Mouse (Mus musculus) liver, embryonic 12.5 days (tissue): ENCODE data around the gene Fndc7. TPM values are rescaled to one million over a fixed set of nuclear protein-coding genes. Genes with fewer than 3 reads are reported as not detected.

ENCODE experiments used
- ATAC-seq: fragments of 200-750 bp; cut with Nextera tagmentation; 2 replicates; pipeline ENCODE4 v1.8.0; 2017; ENCODE audit warnings: moderate number of reproducible peaks, mild to moderate bottlenecking, moderate library complexity
- H3K27ac ChIP-seq: fragments of 300-500 bp; sonication (generic); 2 replicates; pipeline ENCODE4 v1.5.1; 2016; ENCODE audit warnings: mild to moderate bottlenecking
- H3K27me3 ChIP-seq: fragments of 300-500 bp; sonication (generic); replicated peaks from 2 replicates; pipeline ENCODE4 v1.6.1; 2016; ENCODE audit warnings: mild to moderate bottlenecking, moderate library complexity
- H3K36me3 ChIP-seq: fragments of 300-500 bp; sonication (generic); 2 replicates; pipeline ENCODE4 v1.6.1; 2016; ENCODE audit warnings: mild to moderate bottlenecking, moderate library complexity
- H3K4me1 ChIP-seq: fragments of 300-500 bp; sonication (generic); 2 replicates; pipeline ENCODE4 v1.6.1; 2016
- H3K4me2 ChIP-seq: fragments of 300-500 bp; sonication (generic); 2 replicates; pipeline ENCODE4 v1.6.1; 2016; ENCODE audit warnings: mild to moderate bottlenecking, moderate library complexity
- H3K4me3 ChIP-seq: fragments of 300-500 bp; sonication (generic); 2 replicates; pipeline ENCODE4 v1.5.1; 2016; ENCODE audit warnings: mild to moderate bottlenecking, moderate library complexity
- H3K9ac ChIP-seq: fragments of 300-500 bp; sonication (generic); 2 replicates; pipeline ENCODE4 v1.6.1; 2016; ENCODE audit warnings: mild to moderate bottlenecking, moderate library complexity
- H3K9me3 ChIP-seq: fragments of 300-500 bp; sonication (generic); replicated peaks from 2 replicates; pipeline ENCODE4 v1.6.1; 2016; ENCODE audit warnings: mild to moderate bottlenecking, moderate library complexity
- WGBS: fragments of 180-500 bp; shearing (Covaris S2); methylation state at CpG from one replicate; pipeline ENCODE4 v1.1.7; 2016; ENCODE audit not compliant: insufficient replicate concordance; 5-methylcytosine and 5-hydroxymethylcytosine counted together
- polyA plus RNA-seq: library from polyadenylated mRNA; unstranded; fragments of >200 nt; fragmentation: Nextera tagmentation; extraction: Ambion mirVana; gene quantifications from 2 replicates; pipeline ENCODE4 v1.2.1, GENCODE M21; 2016

Gene Fndc7
- polyA plus RNA-seq, 1 experiment from 2014 or later, result 0.10 TPM

GRCm38 (mm10) chr3:108911548-108912413 lies 22.0 kb upstream of the Fndc7 start, which contains the start of gene Prpf38b:
Prpf38b (minus strand) TSS chr3:108911727.
- Histone ChIP-seq H3K4me3 (peak within 1 kb of the TSS; percentile 96), H3K27me3 (no peaks in the 10 kb centered on the region), H3K4me1 (peaks cover 40% of the 10 kb centered on the region), H3K9me3 (no peaks in the 10 kb centered on the region), H3K9ac (peak within 1 kb of the TSS; percentile 96), H3K4me2 (peak within 1 kb of the TSS; percentile 88), H3K36me3 (peaks cover 22% of the 10 kb centered on the region), H3K27ac (peak within 1 kb of the TSS; percentile 95)
- peak; percentile 97 for ATAC-seq
- under 1% methylated on average over 53 of the region's 53 CpGs for WGBS

- Histone ChIP-seq H3K9ac (peak overlapping the region; percentile 96), H3K36me3 (peaks cover 28% of the 10 kb centered on the region), H3K4me2 (peak overlapping the region; percentile 88), H3K4me1 (peaks cover 33% of the 10 kb centered on the region), H3K27me3 (no peaks in the 10 kb centered on the region), H3K27ac (peak overlapping the region; percentile 95), H3K4me3 (peak overlapping the region; percentile 96), H3K9me3 (no peaks in the 10 kb centered on the region)
- peak; percentile 85 for ATAC-seq
- under 1% methylated on average over 42 of the region's 44 CpGs for WGBS
Measured at GRCm38 (mm10) chr3:108911081-108911547, 21.3 kb upstream of the Fndc7 start.

GRCm38 (mm10) chr3:108910303-108911080 lies 20.7 kb upstream of the Fndc7 start:
- Histone ChIP-seq H3K36me3 (peaks cover 34% of the 10 kb centered on the region), H3K9me3 (no peaks in the 10 kb centered on the region), H3K27me3 (no peaks in the 10 kb centered on the region), H3K9ac (peak overlapping the region; percentile 96), H3K4me1 (peaks cover 32% of the 10 kb centered on the region), H3K27ac (peak overlapping the region; percentile 95), H3K4me2 (peak overlapping the region; percentile 88), H3K4me3 (peak overlapping the region; percentile 96)
- WGBS, result under 1% methylated on average over 32 of the region's 32 CpGs
- no peak for ATAC-seq

- Histone ChIP-seq H3K4me1 (peaks cover 16% of the 10 kb centered on the region), H3K27ac (no peak overlapping the region), H3K9ac (no peak overlapping the region), H3K9me3 (no peaks in the 10 kb centered on the region), H3K4me2 (no peak overlapping the region), H3K4me3 (no peak overlapping the region), H3K36me3 (peaks cover 70% of the 10 kb centered on the region), H3K27me3 (no peaks in the 10 kb centered on the region)
- peak; percentile 61; the same call in 1 of the 2 replicates for ATAC-seq
- WGBS, result 74% methylated on average over 6 of the region's 6 CpGs
Measured at GRCm38 (mm10) chr3:108902934-108903333, 13.1 kb upstream of the Fndc7 start.

- no peaks in the 10 kb centered on the region for H3K27me3 ChIP-seq
- 39% methylated on average over 2 of the region's 2 CpGs for WGBS
- no peak for ATAC-seq
Measured at GRCm38 (mm10) chr3:108902038-108902437, 12.2 kb upstream of the Fndc7 start.

GRCm38 (mm10) chr3:108900681-108901080 lies 10.9 kb upstream of the Fndc7 start:
- Histone ChIP-seq H3K36me3 (peaks cover 48% of the 10 kb centered on the region), H3K9me3 (no peaks in the 10 kb centered on the region), H3K4me1 (peaks cover 16% of the 10 kb centered on the region), H3K27me3 (no peaks in the 10 kb centered on the region), H3K4me3 (no peak overlapping the region), H3K4me2 (no peak overlapping the region), H3K9ac (no peak overlapping the region), H3K27ac (0 out of 2 replicates have a peak overlapping the region, but pooled peaks have one; percentile 7)
- 80% methylated on average over 5 of the region's 5 CpGs for WGBS
- no peak for ATAC-seq

More at GRCm38 (mm10) chr3:108902038-108902437, 12.2 kb upstream of the Fndc7 start:
- Histone ChIP-seq H3K27ac (no peak overlapping the region), H3K4me3 (no peak overlapping the region), H3K9me3 (no peaks in the 10 kb centered on the region), H3K4me1 (peaks cover 16% of the 10 kb centered on the region), H3K9ac (no peak overlapping the region), H3K4me2 (no peak overlapping the region), H3K36me3 (peaks cover 61% of the 10 kb centered on the region)

GRCm38 (mm10) chr3:108900147-108900546 lies 10.3 kb upstream of the Fndc7 start:
- WGBS, result 66% methylated on average over 3 of the region's 3 CpGs

GRCm38 (mm10) chr3:108898640-108899039 lies 8.8 kb upstream of the Fndc7 start:
- Histone ChIP-seq H3K4me1 (peaks cover 8% of the 10 kb centered on the region), H3K9ac (no peak overlapping the region), H3K27me3 (no peaks in the 10 kb centered on the region), H3K4me2 (no peak overlapping the region), H3K36me3 (peaks cover 28% of the 10 kb centered on the region), H3K4me3 (no peak overlapping the region), H3K27ac (no peak overlapping the region), H3K9me3 (no peaks in the 10 kb centered on the region)
- 88% methylated on average over 4 of the region's 4 CpGs for WGBS
- ATAC-seq, result no peak

More at GRCm38 (mm10) chr3:108900147-108900546, 10.3 kb upstream of the Fndc7 start:
- Histone ChIP-seq H3K4me3 (no peak overlapping the region), H3K27ac (no peak overlapping the region), H3K27me3 (no peaks in the 10 kb centered on the region), H3K9ac (no peak overlapping the region), H3K36me3 (peaks cover 43% of the 10 kb centered on the region), H3K4me1 (peaks cover 16% of the 10 kb centered on the region), H3K9me3 (no peaks in the 10 kb centered on the region), H3K4me2 (no peak overlapping the region)
- ATAC-seq, result no peak

GRCm38 (mm10) chr3:108892914-108893313 lies 3.1 kb upstream of the Fndc7 start:
- ATAC-seq, result no peak
- H3K9me3 ChIP-seq, result no peaks in the 10 kb centered on the region
- WGBS, result 60% methylated on average over 4 of the region's 4 CpGs

GRCm38 (mm10) chr3:108892080-108892479 lies 2.3 kb upstream of the Fndc7 start:
- Histone ChIP-seq H3K27ac (no peak overlapping the region), H3K9ac (no peak overlapping the region), H3K27me3 (no peaks in the 10 kb centered on the region), H3K4me3 (no peak overlapping the region), H3K4me2 (no peak overlapping the region), H3K4me1 (0 out of 2 replicates have a peak, but pooled peaks cover 3% of the 10 kb centered on the region), H3K36me3 (no peaks in the 10 kb centered on the region), H3K9me3 (no peaks in the 10 kb centered on the region)
- 69% methylated on average over 1 of the region's 1 CpGs for WGBS
- ATAC-seq, result no peak

More at GRCm38 (mm10) chr3:108892914-108893313, 3.1 kb upstream of the Fndc7 start:
- H3K4me2 ChIP-seq, result no peak overlapping the region
- H3K27ac ChIP-seq, result no peak overlapping the region
- H3K27me3 ChIP-seq, result no peaks in the 10 kb centered on the region
- no peak overlapping the region for H3K9ac ChIP-seq
- H3K4me3 ChIP-seq, result no peak overlapping the region
- H3K4me1 ChIP-seq, result no peaks in the 10 kb centered on the region
- no peaks in the 10 kb centered on the region for H3K36me3 ChIP-seq

- no peak overlapping the region for H3K27ac ChIP-seq
- peaks cover 32% of the 10 kb centered on the region for H3K4me1 ChIP-seq
- no peaks in the 10 kb centered on the region for H3K9me3 ChIP-seq
- H3K4me3 ChIP-seq, result no peak overlapping the region
- no peaks in the 10 kb centered on the region for H3K27me3 ChIP-seq
- no peak for ATAC-seq
- 82% methylated on average over 3 of the region's 3 CpGs for WGBS
- H3K36me3 ChIP-seq, result no peaks in the 10 kb centered on the region
- no peak overlapping the region for H3K4me2 ChIP-seq
- H3K9ac ChIP-seq, result no peak overlapping the region
Measured at GRCm38 (mm10) chr3:108887618-108887975, 2.2 kb downstream of the Fndc7 start.
